Mouse (Mus musculus): ENCODE measurements around the gene Srprb. TPM values are rescaled to one million over a fixed set of nuclear protein-coding genes. Genes with fewer than 3 reads are reported as not detected.

Gene Srprb
- polyA plus RNA-seq, 1 experiment: 60.2 TPM

- Histone ChIP-seq H3K79me2 (ENCODE audit: control insufficient read depth, insufficient read depth) (no peaks in the 10 kb centered on the region), H3K27me3 (ENCODE audit: control insufficient read depth, insufficient read depth, insufficient read length) (peaks cover 13% of the 10 kb centered on the region), H3K4me3 (no peak overlapping the region), H3ac (ENCODE audit: control insufficient read depth, insufficient read length) (no peak overlapping the region), H3K4me2 (ENCODE audit: low read depth) (no peak overlapping the region), H3K36me3 (ENCODE audit: control insufficient read depth, insufficient read depth) (no peaks in the 10 kb centered on the region)
- no peak for TF ChIP-seq POLR2AphosphoS2 (IDR thresholded peaks at IDR 0.05; ENCODE audit: insufficient read length, low read depth)
- TF ChIP-seq MAX (IDR thresholded peaks at IDR 0.05; ENCODE audit: low read depth): no peak
- TF ChIP-seq SRF (IDR thresholded peaks at IDR 0.05; ENCODE audit: control insufficient read depth, insufficient read length, low read depth): no peak
- TF ChIP-seq REST (IDR thresholded peaks at IDR 0.05; ENCODE audit: insufficient read depth, insufficient read length): no peak
- no peak for TF ChIP-seq CEBPB (IDR thresholded peaks at IDR 0.05; ENCODE audit: insufficient read depth, poor library complexity, severe bottlenecking)
- no peak for TF ChIP-seq TCF3 (IDR thresholded peaks at IDR 0.05; ENCODE audit: insufficient read length, low read depth)
- TF ChIP-seq E2F4 (IDR thresholded peaks at IDR 0.05; ENCODE audit: insufficient read depth): no peak
- TF ChIP-seq POLR2A (IDR thresholded peaks at IDR 0.05; ENCODE audit: insufficient read length, low read depth): no peak
- TF ChIP-seq USF1 (IDR thresholded peaks at IDR 0.05; ENCODE audit: low read depth): no peak
- no peak for TF ChIP-seq TCF12 (IDR thresholded peaks at IDR 0.05; ENCODE audit: insufficient read depth, poor library complexity, severe bottlenecking)
- no peak for TF ChIP-seq MYOD1 (IDR thresholded peaks at IDR 0.05; ENCODE audit: control insufficient read depth in 1 of 3, insufficient read length in 2 of 3, low read depth in 2 of 3)
- TF ChIP-seq MYOG (IDR thresholded peaks at IDR 0.05; ENCODE audit: control insufficient read depth in 1 of 3, insufficient read depth in 1 of 3, insufficient read length in 2 of 3, low read depth in 2 of 3): no peak
Observed at GRCm38 (mm10) chr9:103228370-103229003, 26.6 kb upstream of the Srprb start.

GRCm38 (mm10) chr9:103227760-103228159, 25.8 kb upstream of the Srprb start:
- H3K79me2 ChIP-seq (ENCODE audit: control insufficient read depth, insufficient read depth): no peaks in the 10 kb centered on the region
- TF ChIP-seq MYOD1 (IDR thresholded peaks at IDR 0.05; ENCODE audit: control insufficient read depth in 1 of 3, insufficient read length in 2 of 3, low read depth in 2 of 3) (no peak), MAX (IDR thresholded peaks at IDR 0.05; ENCODE audit: low read depth) (no peak), E2F4 (IDR thresholded peaks at IDR 0.05; ENCODE audit: insufficient read depth) (no peak), TCF3 (IDR thresholded peaks at IDR 0.05; ENCODE audit: insufficient read length, low read depth) (no peak), TCF12 (IDR thresholded peaks at IDR 0.05; ENCODE audit: insufficient read depth, poor library complexity, severe bottlenecking) (no peak), POLR2A (IDR thresholded peaks at IDR 0.05; ENCODE audit: insufficient read length, low read depth) (no peak), POLR2AphosphoS2 (IDR thresholded peaks at IDR 0.05; ENCODE audit: insufficient read length, low read depth) (no peak), MYOG (IDR thresholded peaks at IDR 0.05; ENCODE audit: control insufficient read depth in 1 of 3, insufficient read depth in 1 of 3, insufficient read length in 2 of 3, low read depth in 2 of 3) (no peak), SRF (IDR thresholded peaks at IDR 0.05; ENCODE audit: control insufficient read depth, insufficient read length, low read depth) (no peak), REST (IDR thresholded peaks at IDR 0.05; ENCODE audit: insufficient read depth, insufficient read length) (no peak), USF1 (IDR thresholded peaks at IDR 0.05; ENCODE audit: low read depth) (no peak), CEBPB (IDR thresholded peaks at IDR 0.05; ENCODE audit: insufficient read depth, poor library complexity, severe bottlenecking) (no peak)

GRCm38 (mm10) chr9:103226806-103227205, 24.9 kb upstream of the Srprb start:
- Histone ChIP-seq H3K36me3 (ENCODE audit: control insufficient read depth, insufficient read depth) (no peaks in the 10 kb centered on the region), H3K27me3 (ENCODE audit: control insufficient read depth, insufficient read depth, insufficient read length) (peaks cover 13% of the 10 kb centered on the region), H3K4me2 (ENCODE audit: low read depth) (no peak overlapping the region), H3K79me2 (ENCODE audit: control insufficient read depth, insufficient read depth) (no peaks in the 10 kb centered on the region), H3K4me3 (no peak overlapping the region), H3ac (ENCODE audit: control insufficient read depth, insufficient read length) (no peak overlapping the region)
- no peak for TF ChIP-seq CEBPB (IDR thresholded peaks at IDR 0.05; ENCODE audit: insufficient read depth, poor library complexity, severe bottlenecking)
- no peak for TF ChIP-seq TCF12 (IDR thresholded peaks at IDR 0.05; ENCODE audit: insufficient read depth, poor library complexity, severe bottlenecking)

More at GRCm38 (mm10) chr9:103227760-103228159, 25.8 kb upstream of the Srprb start:
- no peaks in the 10 kb centered on the region for H3K36me3 ChIP-seq (ENCODE audit: control insufficient read depth, insufficient read depth)
- H3ac ChIP-seq (ENCODE audit: control insufficient read depth, insufficient read length): no peak overlapping the region
- H3K4me3 ChIP-seq: no peak overlapping the region
- no peak overlapping the region for H3K4me2 ChIP-seq (ENCODE audit: low read depth)
- peaks cover 13% of the 10 kb centered on the region for H3K27me3 ChIP-seq (ENCODE audit: control insufficient read depth, insufficient read depth, insufficient read length)

GRCm38 (mm10) chr9:103225464-103225863, 23.5 kb upstream of the Srprb start:
- Histone ChIP-seq H3K4me3 (no peak overlapping the region), H3K79me2 (ENCODE audit: control insufficient read depth, insufficient read depth) (no peaks in the 10 kb centered on the region), H3K27me3 (ENCODE audit: control insufficient read depth, insufficient read depth, insufficient read length) (peaks cover 13% of the 10 kb centered on the region), H3K4me2 (ENCODE audit: low read depth) (no peak overlapping the region), H3K36me3 (ENCODE audit: control insufficient read depth, insufficient read depth) (no peaks in the 10 kb centered on the region), H3ac (ENCODE audit: control insufficient read depth, insufficient read length) (no peak overlapping the region)
- TF ChIP-seq TCF12 (IDR thresholded peaks at IDR 0.05; ENCODE audit: insufficient read depth, poor library complexity, severe bottlenecking) (no peak), MYOD1 (IDR thresholded peaks at IDR 0.05; ENCODE audit: control insufficient read depth in 1 of 3, insufficient read length in 2 of 3, low read depth in 2 of 3) (no peak), REST (IDR thresholded peaks at IDR 0.05; ENCODE audit: insufficient read depth, insufficient read length) (no peak), SRF (IDR thresholded peaks at IDR 0.05; ENCODE audit: control insufficient read depth, insufficient read length, low read depth) (no peak), TCF3 (IDR thresholded peaks at IDR 0.05; ENCODE audit: insufficient read length, low read depth) (no peak), MAX (IDR thresholded peaks at IDR 0.05; ENCODE audit: low read depth) (no peak), MYOG (IDR thresholded peaks at IDR 0.05; ENCODE audit: control insufficient read depth in 1 of 3, insufficient read depth in 1 of 3, insufficient read length in 2 of 3, low read depth in 2 of 3) (no peak), POLR2AphosphoS2 (IDR thresholded peaks at IDR 0.05; ENCODE audit: insufficient read length, low read depth) (no peak), E2F4 (IDR thresholded peaks at IDR 0.05; ENCODE audit: insufficient read depth) (no peak), CEBPB (IDR thresholded peaks at IDR 0.05; ENCODE audit: insufficient read depth, poor library complexity, severe bottlenecking) (no peak)

GRCm38 (mm10) chr9:103224721-103225120, 22.8 kb upstream of the Srprb start:
- no peak for TF ChIP-seq MYOG (IDR thresholded peaks at IDR 0.05; ENCODE audit: control insufficient read depth in 1 of 3, insufficient read depth in 1 of 3, insufficient read length in 2 of 3, low read depth in 2 of 3)
- TF ChIP-seq POLR2AphosphoS2 (IDR thresholded peaks at IDR 0.05; ENCODE audit: insufficient read length, low read depth): no peak
- TF ChIP-seq MYOD1 (IDR thresholded peaks at IDR 0.05; ENCODE audit: control insufficient read depth in 1 of 3, insufficient read length in 2 of 3, low read depth in 2 of 3): no peak
- TF ChIP-seq TCF12 (IDR thresholded peaks at IDR 0.05; ENCODE audit: insufficient read depth, poor library complexity, severe bottlenecking): no peak
- TF ChIP-seq MAX (IDR thresholded peaks at IDR 0.05; ENCODE audit: low read depth): no peak
- no peak for TF ChIP-seq E2F4 (IDR thresholded peaks at IDR 0.05; ENCODE audit: insufficient read depth)
- TF ChIP-seq USF1 (IDR thresholded peaks at IDR 0.05; ENCODE audit: low read depth): no peak
- Histone ChIP-seq H3ac (ENCODE audit: control insufficient read depth, insufficient read length) (no peak overlapping the region), H3K36me3 (ENCODE audit: control insufficient read depth, insufficient read depth) (no peaks in the 10 kb centered on the region), H3K4me3 (no peak overlapping the region), H3K79me2 (ENCODE audit: control insufficient read depth, insufficient read depth) (no peaks in the 10 kb centered on the region), H3K4me2 (ENCODE audit: low read depth) (no peak overlapping the region), H3K27me3 (ENCODE audit: control insufficient read depth, insufficient read depth, insufficient read length) (peaks cover 14% of the 10 kb centered on the region)
